Mouse (Mus musculus): ENCODE results near the gene Kank4. TPM values are rescaled to one million over a fixed set of nuclear protein-coding genes. Genes with fewer than 3 reads are reported as not detected.

Kank4 gene
- polyA plus RNA-seq, 1 experiment from 2014 or later: 5.9 TPM

GRCm38 (mm10) chr4:98758012-98758821 is 59.1 kb downstream of the Kank4 start:
- H3K36me3 ChIP-seq (ENCODE audit: insufficient read depth): peaks cover 24% of the 10 kb centered on the region
- peak; percentile 94 for DNase-seq
- H3K9me3 ChIP-seq (ENCODE audit: low read depth, low read length): no peaks in the 10 kb centered on the region
- WGBS: 12% methylated on average over 4 of the region's 4 CpGs
- no peaks in the 10 kb centered on the region for H3K27me3 ChIP-seq (ENCODE audit: insufficient read depth, low read length)
- peak overlapping the region; percentile 86 for H3K27ac ChIP-seq (ENCODE audit: low read depth)
- no peak overlapping the region for H3K4me2 ChIP-seq
- peak; percentile 96 for ATAC-seq (ENCODE audit: insufficient read depth)
- peaks cover 8% of the 10 kb centered on the region; the same call in 1 of the 2 replicates for H3K4me1 ChIP-seq (ENCODE audit: insufficient read depth)
- no peak overlapping the region for H3K4me3 ChIP-seq (ENCODE audit: low read depth, low read length)
- no peak for TF ChIP-seq CTCF (IDR thresholded peaks at IDR 0.05; ENCODE audit: low read depth)
- no peak overlapping the region for H3K9ac ChIP-seq

GRCm38 (mm10) chr4:98756141-98756540 is 61.2 kb downstream of the Kank4 start:
- 58% methylated on average over 11 of the region's 11 CpGs for WGBS
- Histone ChIP-seq H3K27ac (ENCODE audit: low read depth) (no peak overlapping the region), H3K36me3 (ENCODE audit: insufficient read depth) (peaks cover 21% of the 10 kb centered on the region), H3K27me3 (ENCODE audit: insufficient read depth, low read length) (no peaks in the 10 kb centered on the region), H3K4me3 (ENCODE audit: low read depth, low read length) (no peak overlapping the region), H3K4me2 (no peak overlapping the region), H3K4me1 (ENCODE audit: insufficient read depth) (peaks cover 8% of the 10 kb centered on the region; the same call in 1 of the 2 replicates), H3K9me3 (ENCODE audit: low read depth, low read length) (no peaks in the 10 kb centered on the region), H3K9ac (no peak overlapping the region)
- ATAC-seq (ENCODE audit: insufficient read depth) (no peak), DNase-seq (no peak)
- no peak for TF ChIP-seq CTCF (IDR thresholded peaks at IDR 0.05; ENCODE audit: low read depth)

GRCm38 (mm10) chr4:98754456-98754855 is 62.9 kb downstream of the Kank4 start:
- no peak overlapping the region for H3K9ac ChIP-seq
- H3K4me2 ChIP-seq: no peak overlapping the region
- no peak for ATAC-seq (ENCODE audit: insufficient read depth)
- WGBS: 78% methylated on average over 4 of the region's 4 CpGs
- TF ChIP-seq CTCF (IDR thresholded peaks at IDR 0.05; ENCODE audit: low read depth): no peak
- H3K4me3 ChIP-seq (ENCODE audit: low read depth, low read length): no peak overlapping the region
- no peak for DNase-seq
- no peaks in the 10 kb centered on the region for H3K9me3 ChIP-seq (ENCODE audit: low read depth, low read length)
- H3K36me3 ChIP-seq (ENCODE audit: insufficient read depth): peaks cover 16% of the 10 kb centered on the region; the same call in 1 of the 2 replicates
- no peaks in the 10 kb centered on the region for H3K27me3 ChIP-seq (ENCODE audit: insufficient read depth, low read length)
- H3K27ac ChIP-seq (ENCODE audit: low read depth): no peak overlapping the region
- H3K4me1 ChIP-seq (ENCODE audit: insufficient read depth): peaks cover 8% of the 10 kb centered on the region; the same call in 1 of the 2 replicates

GRCm38 (mm10) chr4:98743906-98744210 is 73.5 kb downstream of the Kank4 start:
- no peaks in the 10 kb centered on the region for H3K4me1 ChIP-seq (ENCODE audit: insufficient read depth)
- WGBS: 13% methylated on average over 7 of the region's 7 CpGs
- no peak overlapping the region for H3K4me3 ChIP-seq (ENCODE audit: low read depth, low read length)
- DNase-seq (peak; percentile 54), ATAC-seq (ENCODE audit: insufficient read depth) (peak; percentile 68)
- no peak overlapping the region for H3K9ac ChIP-seq
- no peaks in the 10 kb centered on the region for H3K36me3 ChIP-seq (ENCODE audit: insufficient read depth)
- H3K27ac ChIP-seq (ENCODE audit: low read depth): 0 out of 2 replicates have a peak overlapping the region, but pooled peaks have one; percentile 1
- H3K27me3 ChIP-seq (ENCODE audit: insufficient read depth, low read length): no peaks in the 10 kb centered on the region
- H3K9me3 ChIP-seq (ENCODE audit: low read depth, low read length): no peaks in the 10 kb centered on the region
- H3K4me2 ChIP-seq: no peak overlapping the region
- TF ChIP-seq CTCF (IDR thresholded peaks at IDR 0.05; ENCODE audit: low read depth): no peak

GRCm38 (mm10) chr4:98743209-98743905 is 74.0 kb downstream of the Kank4 start:
- H3K27me3 ChIP-seq (ENCODE audit: insufficient read depth, low read length): no peaks in the 10 kb centered on the region
- H3K4me3 ChIP-seq (ENCODE audit: low read depth, low read length): no peak overlapping the region
- peak overlapping the region; percentile 1; the same call in 1 of the 2 replicates for H3K27ac ChIP-seq (ENCODE audit: low read depth)
- no peak overlapping the region for H3K9ac ChIP-seq
- H3K4me1 ChIP-seq (ENCODE audit: insufficient read depth): no peaks in the 10 kb centered on the region
- peak; percentile 54; the same call in 1 of the 2 replicates for ATAC-seq (ENCODE audit: insufficient read depth)
- no peak for DNase-seq
- no peaks in the 10 kb centered on the region for H3K9me3 ChIP-seq (ENCODE audit: low read depth, low read length)
- H3K36me3 ChIP-seq (ENCODE audit: insufficient read depth): no peaks in the 10 kb centered on the region
- 40% methylated on average over 3 of the region's 3 CpGs for WGBS
- TF ChIP-seq CTCF (IDR thresholded peaks at IDR 0.05; ENCODE audit: low read depth): no peak
- H3K4me2 ChIP-seq: no peak overlapping the region

- WGBS: 21% methylated on average over 2 of the region's 2 CpGs
- peak; percentile 76; the same call in 1 of the 2 replicates for ATAC-seq (ENCODE audit: insufficient read depth)
Observed at GRCm38 (mm10) chr4:98739753-98740152, 77.6 kb downstream of the Kank4 start.

GRCm38 (mm10) chr4:98733660-98734059 is 83.7 kb downstream of the Kank4 start:
- no peak for TF ChIP-seq CTCF (IDR thresholded peaks at IDR 0.05; ENCODE audit: low read depth)
- Histone ChIP-seq H3K36me3 (ENCODE audit: insufficient read depth) (no peaks in the 10 kb centered on the region), H3K4me3 (ENCODE audit: low read depth, low read length) (no peak overlapping the region), H3K27me3 (ENCODE audit: insufficient read depth, low read length) (no peaks in the 10 kb centered on the region; the same call in 1 of the 2 replicates), H3K4me2 (no peak overlapping the region), H3K9me3 (ENCODE audit: low read depth, low read length) (no peaks in the 10 kb centered on the region), H3K27ac (ENCODE audit: low read depth) (no peak overlapping the region), H3K4me1 (ENCODE audit: insufficient read depth) (no peaks in the 10 kb centered on the region), H3K9ac (no peak overlapping the region)
- DNase-seq (no peak), ATAC-seq (ENCODE audit: insufficient read depth) (no peak)
- 89% methylated on average over 16 of the region's 16 CpGs for WGBS

More at GRCm38 (mm10) chr4:98739753-98740152, 77.6 kb downstream of the Kank4 start:
- no peaks in the 10 kb centered on the region for H3K4me1 ChIP-seq (ENCODE audit: insufficient read depth)
- peak; percentile 82 for DNase-seq
- H3K4me2 ChIP-seq: no peak overlapping the region
- no peaks in the 10 kb centered on the region for H3K36me3 ChIP-seq (ENCODE audit: insufficient read depth)
- no peak overlapping the region for H3K27ac ChIP-seq (ENCODE audit: low read depth)
- no peaks in the 10 kb centered on the region for H3K9me3 ChIP-seq (ENCODE audit: low read depth, low read length)
- H3K27me3 ChIP-seq (ENCODE audit: insufficient read depth, low read length): no peaks in the 10 kb centered on the region
- peak; percentile 71 for TF ChIP-seq CTCF (IDR thresholded peaks at IDR 0.05; ENCODE audit: low read depth)
- H3K4me3 ChIP-seq (ENCODE audit: low read depth, low read length): no peak overlapping the region
- no peak overlapping the region for H3K9ac ChIP-seq

Measured in lung, embryonic 14.5 days (tissue).